Mouse (Mus musculus): ENCODE measurements around the gene Bicra.

GRCm38 (mm10) chr7:15969674-15970073, 78.0 kb downstream of the Bicra start:
- TF ChIP-seq EP300 (IDR thresholded peaks at IDR 0.05; ENCODE audit: low read depth): no peak
- TF ChIP-seq CTCF (IDR thresholded peaks at IDR 0.05; ENCODE audit: low read depth): peak; percentile 42

Measured in liver, embryonic 14.5 days (tissue).